Mouse (Mus musculus) forebrain, embryonic 10.5 days (tissue): ENCODE measurements around the gene Ankrd13c. TPM values are rescaled to one million over a fixed set of nuclear protein-coding genes. Genes with fewer than 3 reads are reported as not detected.

Experiments used
- DNase-seq: peaks from one replicate; pipeline ENCODE4 v3.0.0-alpha.2; 2017; ENCODE audit warnings: low spot score; ENCODE audit errors: extremely low spot score
- H3K27ac ChIP-seq: fragments of 300-500 bp; sonication (generic); 2 replicates; pipeline ENCODE4 v1.5.1; 2016; ENCODE audit warnings: mild to moderate bottlenecking
- H3K27me3 ChIP-seq: fragments of 300-500 bp; sonication (generic); 2 replicates; pipeline ENCODE4 v1.6.1; 2016; ENCODE audit warnings: mild to moderate bottlenecking; ENCODE audit not compliant: poor library complexity, severe bottlenecking
- H3K36me3 ChIP-seq: fragments of 300-500 bp; sonication (generic); replicated peaks from 2 replicates; pipeline ENCODE4 v1.6.1; 2016; ENCODE audit warnings: mild to moderate bottlenecking, moderate library complexity
- H3K4me1 ChIP-seq: fragments of 300-500 bp; sonication (generic); 2 replicates; pipeline ENCODE4 v1.6.1; 2016
- H3K4me3 ChIP-seq: fragments of 300-500 bp; sonication (generic); 2 replicates; pipeline ENCODE4 v1.5.1; 2016; ENCODE audit warnings: mild to moderate bottlenecking, moderate library complexity
- H3K9me3 ChIP-seq: fragments of 300-500 bp; sonication (generic); 2 replicates; pipeline ENCODE4 v1.6.1; 2016; ENCODE audit warnings: mild to moderate bottlenecking, moderate library complexity
- WGBS: fragments of 180-500 bp; shearing (Covaris S2); methylation state at CpG from one replicate; pipeline ENCODE4 v1.1.7; 2016; 5-methylcytosine and 5-hydroxymethylcytosine counted together
- polyA plus RNA-seq: library from polyadenylated mRNA; unstranded; fragments of >200 nt; fragmentation: Nextera tagmentation; extraction: Ambion mirVana; gene quantifications from 2 replicates; pipeline ENCODE4 v1.2.1, GENCODE M21; 2016

Ankrd13c gene
- 18.1 and 19.6 TPM in 2 replicates for polyA plus RNA-seq

DNA sequence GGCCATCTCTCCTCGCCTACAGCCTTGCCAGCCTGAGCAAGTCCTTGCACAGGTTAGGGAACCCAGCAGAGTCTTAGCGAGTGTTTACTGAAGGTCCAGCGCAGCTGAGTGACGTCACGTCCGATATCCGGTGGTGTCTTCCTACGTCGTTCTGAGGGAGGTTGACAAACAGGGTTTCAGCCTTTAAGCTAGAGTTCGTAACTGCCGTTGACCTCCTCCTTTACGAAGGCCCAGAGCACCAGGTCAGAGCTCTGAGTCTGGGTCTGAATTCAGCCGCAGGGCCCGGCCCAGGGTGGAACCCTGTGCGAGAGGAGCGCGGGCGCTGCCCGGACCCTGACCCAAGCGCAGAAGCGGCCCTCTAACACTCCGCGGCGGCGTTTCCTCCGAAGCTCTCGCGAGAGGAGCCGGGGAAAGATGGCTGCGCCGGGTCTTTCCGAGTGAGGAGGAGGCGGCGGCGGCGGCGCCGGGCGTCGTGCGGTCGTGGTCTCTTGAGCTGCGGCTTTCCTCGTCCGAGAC lies at the start of gene Ankrd13c:
Ankrd13c (plus strand) TSS at position 397 of the 516 bp plus-strand sequence.
- Histone ChIP-seq H3K9me3 (no peaks in the 10 kb centered on the region), H3K4me3 (peak within 1 kb of the TSS; percentile 98), H3K27me3 (no peaks in the 10 kb centered on the region), H3K4me1 (peaks cover 25% of the 10 kb centered on the region), H3K27ac (peak within 1 kb of the TSS; percentile 97), H3K36me3 (peaks cover 13% of the 10 kb centered on the region)
- under 1% methylated on average over 34 of the region's 45 CpGs for WGBS
- peak; percentile 93 for DNase-seq

DNA sequence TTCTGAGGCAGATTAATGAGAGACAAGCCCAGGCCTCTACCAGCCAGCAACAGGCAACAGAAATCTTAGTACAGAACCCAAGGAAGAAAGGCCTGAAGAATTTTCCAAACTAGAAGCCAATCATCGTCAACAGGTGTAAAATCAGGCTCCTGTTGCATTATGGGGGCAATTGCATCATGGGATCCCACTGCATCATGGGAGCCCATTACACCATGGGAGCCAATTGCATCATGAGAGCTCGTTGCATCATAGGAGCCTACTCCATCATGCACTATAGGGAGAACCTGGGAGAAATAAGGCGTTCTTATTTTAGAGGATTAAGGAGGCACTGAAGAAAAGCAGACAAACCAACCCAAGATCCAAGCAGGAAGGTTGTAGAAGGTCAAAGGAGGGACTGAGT lies 49.4 kb upstream of the Ankrd13c start:
- Histone ChIP-seq H3K9me3 (no peaks in the 10 kb centered on the region), H3K27me3 (no peaks in the 10 kb centered on the region), H3K36me3 (no peaks in the 10 kb centered on the region; the same call in 1 of the 2 replicates), H3K27ac (no peak overlapping the region), H3K4me3 (no peak overlapping the region), H3K4me1 (no peaks in the 10 kb centered on the region)
- WGBS, result 87% methylated on average over 3 of the region's 3 CpGs
- DNase-seq, result no peak

GRCm38 (mm10) chr3:157899986-157900385 lies 47.1 kb upstream of the Ankrd13c start:
- Histone ChIP-seq H3K27me3 (no peaks in the 10 kb centered on the region), H3K9me3 (no peaks in the 10 kb centered on the region), H3K27ac (no peak overlapping the region), H3K4me3 (no peak overlapping the region), H3K4me1 (no peaks in the 10 kb centered on the region), H3K36me3 (peaks cover 13% of the 10 kb centered on the region)
- WGBS, result 90% methylated on average over 1 of the region's 1 CpGs
- no peak for DNase-seq

- Histone ChIP-seq H3K4me1 (no peaks in the 10 kb centered on the region), H3K36me3 (peaks cover 26% of the 10 kb centered on the region), H3K27me3 (no peaks in the 10 kb centered on the region), H3K27ac (no peak overlapping the region), H3K4me3 (no peak overlapping the region), H3K9me3 (no peaks in the 10 kb centered on the region)
- WGBS, result 90% methylated on average over 5 of the region's 5 CpGs
- DNase-seq, result no peak
Measured at GRCm38 (mm10) chr3:157901721-157902120, 45.3 kb upstream of the Ankrd13c start.

DNA sequence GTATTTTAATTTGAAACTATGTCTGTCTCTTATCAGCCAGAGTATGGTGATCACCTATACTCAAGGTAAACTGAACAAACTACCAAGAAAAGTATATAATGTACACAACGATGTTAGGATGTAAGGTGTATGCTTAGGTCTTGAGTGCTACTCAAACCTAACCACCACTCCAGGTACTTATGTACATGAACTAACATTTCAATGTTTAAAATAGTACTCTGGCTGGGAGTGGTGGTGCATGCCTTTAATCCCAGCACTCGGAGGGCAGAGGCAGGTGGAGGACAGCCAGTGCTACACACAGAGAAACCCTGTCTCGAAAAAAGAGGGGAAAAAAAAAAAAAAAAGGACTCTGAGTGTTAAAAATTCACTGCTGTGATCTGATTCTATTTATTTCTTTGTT lies 38.9 kb upstream of the Ankrd13c start:
- WGBS, result 83% methylated on average over 3 of the region's 3 CpGs
- no peak overlapping the region for H3K4me3 ChIP-seq
- peaks cover 43% of the 10 kb centered on the region for H3K36me3 ChIP-seq
- no peaks in the 10 kb centered on the region for H3K27me3 ChIP-seq
- H3K27ac ChIP-seq, result no peak overlapping the region
- no peak for DNase-seq
- no peaks in the 10 kb centered on the region for H3K4me1 ChIP-seq
- no peaks in the 10 kb centered on the region for H3K9me3 ChIP-seq

DNA sequence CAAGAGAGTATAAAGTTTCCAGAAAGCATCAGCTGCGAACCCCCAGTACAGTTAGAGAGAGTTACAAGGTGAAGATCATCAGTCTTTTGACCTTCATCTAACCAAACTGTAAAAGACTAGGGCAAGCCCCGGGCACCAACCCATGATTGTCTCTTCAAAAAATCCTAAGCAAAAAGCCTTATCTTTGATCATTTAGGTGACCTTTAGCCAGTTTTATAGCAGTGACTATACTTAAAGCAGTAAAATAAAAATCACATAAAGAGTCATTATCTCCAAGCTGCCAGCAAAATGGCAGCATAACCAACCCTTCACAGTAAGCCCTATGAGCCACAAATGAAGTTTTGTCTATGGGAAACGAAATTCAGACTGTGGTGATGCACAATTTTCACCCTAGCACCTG lies 36.8 kb upstream of the Ankrd13c start:
- H3K4me3 ChIP-seq, result no peak overlapping the region
- H3K27ac ChIP-seq, result no peak overlapping the region
- DNase-seq, result no peak
- no peaks in the 10 kb centered on the region for H3K4me1 ChIP-seq
- no peaks in the 10 kb centered on the region for H3K27me3 ChIP-seq
- H3K36me3 ChIP-seq, result peaks cover 27% of the 10 kb centered on the region
- H3K9me3 ChIP-seq, result no peaks in the 10 kb centered on the region
- WGBS, result 82% methylated on average over 3 of the region's 3 CpGs

GRCm38 (mm10) chr3:157912155-157912554 lies 34.9 kb upstream of the Ankrd13c start:
- Histone ChIP-seq H3K27me3 (no peaks in the 10 kb centered on the region), H3K4me3 (no peak overlapping the region), H3K9me3 (no peaks in the 10 kb centered on the region), H3K36me3 (peaks cover 13% of the 10 kb centered on the region), H3K4me1 (no peaks in the 10 kb centered on the region), H3K27ac (no peak overlapping the region)
- 86% methylated on average over 2 of the region's 2 CpGs for WGBS
- no peak for DNase-seq

DNA sequence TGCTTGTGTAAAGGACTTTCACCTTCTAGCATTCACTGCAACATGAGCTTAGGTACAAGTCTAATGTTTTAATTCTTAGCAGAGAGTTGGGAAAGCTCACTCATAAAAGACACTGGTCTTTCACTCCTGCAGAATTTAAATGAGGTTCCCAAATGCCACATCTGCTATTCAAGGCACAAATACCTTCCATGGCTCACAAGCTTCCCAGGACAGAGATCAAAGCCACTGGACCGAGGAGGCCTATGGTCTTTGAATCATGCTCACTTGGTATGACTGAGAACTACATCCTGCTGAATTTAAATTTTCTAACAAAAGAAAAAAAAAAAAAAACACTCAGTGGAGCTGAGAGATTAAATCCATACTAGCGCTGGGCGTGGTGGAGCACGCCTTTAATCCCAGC lies 30.7 kb upstream of the Ankrd13c start:
- H3K9me3 ChIP-seq, result no peaks in the 10 kb centered on the region
- DNase-seq, result no peak
- no peaks in the 10 kb centered on the region for H3K27me3 ChIP-seq
- H3K36me3 ChIP-seq, result peaks cover 8% of the 10 kb centered on the region
- no peaks in the 10 kb centered on the region for H3K4me1 ChIP-seq
- no peak overlapping the region for H3K4me3 ChIP-seq
- WGBS, result 79% methylated on average over 4 of the region's 4 CpGs
- no peak overlapping the region for H3K27ac ChIP-seq

DNA sequence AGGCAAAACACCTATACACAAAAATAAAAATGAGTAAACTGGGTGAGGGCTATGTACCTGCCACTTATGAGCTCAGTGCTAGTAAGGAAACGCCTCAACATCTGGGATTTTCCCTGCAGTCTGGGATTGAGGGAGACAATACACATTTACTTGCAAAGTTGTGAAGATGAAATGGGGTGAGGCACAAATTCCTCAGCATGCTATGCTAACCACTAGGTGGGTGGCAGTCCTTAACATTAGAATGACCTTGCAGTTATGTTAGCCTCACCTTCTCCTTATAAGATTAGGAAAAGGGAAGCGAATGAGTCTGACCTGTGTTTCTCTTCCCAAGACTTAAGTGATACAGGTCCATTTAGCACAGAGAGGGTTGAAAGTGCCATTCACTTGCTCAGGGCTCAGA lies 25.7 kb upstream of the Ankrd13c start:
- H3K4me1 ChIP-seq, result peaks cover 21% of the 10 kb centered on the region
- H3K4me3 ChIP-seq, result no peak overlapping the region
- no peaks in the 10 kb centered on the region for H3K27me3 ChIP-seq
- WGBS, result 87% methylated on average over 2 of the region's 2 CpGs
- no peak overlapping the region for H3K27ac ChIP-seq
- H3K36me3 ChIP-seq, result 0 out of 2 replicates have a peak, but pooled peaks cover 2% of the 10 kb centered on the region
- no peak for DNase-seq
- H3K9me3 ChIP-seq, result no peaks in the 10 kb centered on the region

DNA sequence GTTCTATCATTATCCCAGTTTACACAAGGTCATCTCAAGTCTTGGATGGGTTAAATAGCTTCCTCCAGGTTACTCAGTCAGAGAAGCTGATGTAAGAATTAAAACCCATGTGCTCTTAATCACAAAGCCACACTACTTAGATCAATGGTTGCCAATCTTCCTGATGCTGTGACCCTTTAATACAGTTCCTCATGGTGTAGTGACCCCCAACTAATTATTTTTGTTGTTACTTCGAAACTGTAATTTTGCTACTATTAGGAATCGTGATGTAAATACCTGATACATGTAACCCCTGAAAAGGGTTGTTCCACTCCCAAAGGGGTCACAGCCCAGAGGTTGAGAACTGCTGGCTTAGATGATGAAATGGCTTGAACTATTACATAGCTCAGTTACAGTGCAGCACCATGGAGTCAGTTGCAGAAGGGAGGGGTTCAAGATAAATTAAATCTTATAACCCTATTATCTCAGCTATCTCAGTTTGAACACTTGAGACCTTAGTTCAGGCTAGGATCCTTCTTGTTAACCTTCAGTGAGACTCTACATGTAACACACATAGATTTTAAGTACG lies 23.7 kb upstream of the Ankrd13c start:
- H3K4me3 ChIP-seq, result no peak overlapping the region
- H3K4me1 ChIP-seq, result peaks cover 22% of the 10 kb centered on the region
- WGBS, result 84% methylated on average over 3 of the region's 3 CpGs
- H3K27me3 ChIP-seq, result no peaks in the 10 kb centered on the region
- H3K27ac ChIP-seq, result no peak overlapping the region
- H3K9me3 ChIP-seq, result no peaks in the 10 kb centered on the region
- no peak for DNase-seq
- no peaks in the 10 kb centered on the region for H3K36me3 ChIP-seq

DNA sequence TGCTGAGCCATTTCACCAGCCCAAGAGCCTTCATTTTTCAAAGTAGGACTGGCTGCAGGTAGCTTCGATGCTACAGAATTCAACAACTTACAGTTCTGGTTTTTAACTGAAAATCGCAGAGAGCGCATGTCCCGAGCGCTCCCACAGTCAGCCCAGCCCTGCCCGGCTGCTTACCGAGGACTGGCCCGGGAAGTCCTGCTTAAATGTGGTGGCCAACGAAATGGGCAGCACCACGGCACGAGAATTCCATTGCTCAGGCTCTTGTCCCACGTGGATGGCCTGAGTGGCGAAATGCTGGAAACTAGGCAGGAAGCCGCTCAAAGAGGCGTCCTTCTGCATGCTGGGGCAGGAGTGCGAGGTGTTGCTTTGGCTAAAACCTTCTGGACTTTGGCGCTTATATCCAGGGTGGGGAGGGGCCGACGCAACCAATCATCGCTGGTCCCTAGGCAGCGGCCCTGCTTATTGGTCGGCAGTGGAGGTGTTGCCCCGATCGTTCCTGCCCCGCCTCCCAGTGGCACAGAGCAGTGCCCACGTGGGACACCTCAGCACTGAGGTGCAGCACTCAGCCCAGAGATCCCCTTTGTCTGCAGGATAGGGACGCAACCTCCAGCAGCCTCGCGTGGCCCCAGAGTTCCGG lies 22.2 kb upstream of the Ankrd13c start, which contains the start of gene Cth:
Cth (minus strand) TSS at position 386 of the 637 bp plus-strand sequence.
- Histone ChIP-seq H3K9me3 (no peaks in the 10 kb centered on the region), H3K36me3 (no peaks in the 10 kb centered on the region), H3K4me1 (peaks cover 22% of the 10 kb centered on the region), H3K27ac (peak within 1 kb of the TSS; percentile 87), H3K4me3 (peak within 1 kb of the TSS; percentile 59), H3K27me3 (no peaks in the 10 kb centered on the region)
- peak; percentile 91 for DNase-seq
- 1% methylated on average over 30 of the region's 30 CpGs for WGBS

- H3K9me3 ChIP-seq, result no peaks in the 10 kb centered on the region
- H3K4me1 ChIP-seq, result peaks cover 22% of the 10 kb centered on the region
- WGBS, result 84% methylated on average over 14 of the region's 14 CpGs
- no peaks in the 10 kb centered on the region for H3K36me3 ChIP-seq
- H3K4me3 ChIP-seq, result no peak overlapping the region
- no peaks in the 10 kb centered on the region for H3K27me3 ChIP-seq
- H3K27ac ChIP-seq, result no peak overlapping the region
- peak; percentile 16 for DNase-seq
Measured at GRCm38 (mm10) chr3:157925706-157926510, 21.1 kb upstream of the Ankrd13c start.

- H3K4me1 ChIP-seq, result peaks cover 22% of the 10 kb centered on the region
- no peaks in the 10 kb centered on the region for H3K27me3 ChIP-seq
- no peaks in the 10 kb centered on the region for H3K9me3 ChIP-seq
- DNase-seq, result no peak
- no peak overlapping the region for H3K4me3 ChIP-seq
- no peaks in the 10 kb centered on the region for H3K36me3 ChIP-seq
- 73% methylated on average over 2 of the region's 2 CpGs for WGBS
- no peak overlapping the region for H3K27ac ChIP-seq
Measured at GRCm38 (mm10) chr3:157926761-157927160, 20.3 kb upstream of the Ankrd13c start.
